Mouse (Mus musculus) layer of hippocampus, postnatal 14 days (tissue): ENCODE measurements around the gene Heatr3. TPM values are rescaled to one million over a fixed set of nuclear protein-coding genes. Genes with fewer than 3 reads are reported as not detected.
"Not testable (repeated sequence)": the region's sequence is repeated elsewhere in the genome, so short reads cannot be mapped to it uniquely, and the experiment has no call there.

ENCODE experiments used
- DNase-seq, 2 experiments: peaks; one replicate each; pipeline ENCODE4 v3.0.0; 2021 to 2022; ENCODE audit warnings: low spot score in 2 of 2, mixed read lengths in 1 of 2
- microRNA-seq, 2 experiments: library from miRNA; unstranded; fragments of <30 nt; microRNA quantifications; one replicate each; pipeline ENCODE4 v1.2.0; 2021
- total RNA-seq, 2 experiments: library from RNA; stranded (reverse); gene quantifications; 2 replicates each; pipeline ENCODE4 v1.2.3; 2021

Gene Heatr3
- total RNA-seq, 2 experiments from 2014 or later: 33.8 to 34.0 TPM

- no peak for DNase-seq
Observed at GRCm38 (mm10) chr8:88184914-88185313, 47.3 kb downstream of the Heatr3 start.

GRCm38 (mm10) chr8:88185716-88186115 is 48.1 kb downstream of the Heatr3 start:
- DNase-seq: no peak

DNA sequence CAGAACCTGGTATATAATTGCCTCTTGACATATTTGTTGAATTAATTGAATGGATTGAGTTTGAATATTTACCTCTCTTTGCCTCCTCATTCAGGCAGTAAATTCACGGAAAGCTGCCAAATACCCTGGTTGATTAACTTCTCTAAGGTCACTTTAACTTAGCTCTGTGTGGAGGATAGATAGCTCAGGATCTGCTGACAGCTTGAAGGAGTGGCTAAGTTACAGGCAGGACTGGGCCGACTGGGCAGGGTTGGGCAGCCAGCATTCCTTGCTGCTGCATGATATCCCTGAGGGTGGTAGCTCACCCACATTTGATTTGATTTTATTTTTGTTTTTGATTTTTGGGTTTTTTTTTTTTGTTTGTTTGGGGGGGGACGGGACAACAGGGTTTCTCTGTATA is 59.7 kb downstream of the Heatr3 start:
- DNase-seq: no peak

- DNase-seq: peak in 1 of 2 experiments; percentile 71
Observed at GRCm38 (mm10) chr8:88198551-88198944, 60.9 kb downstream of the Heatr3 start.

DNA sequence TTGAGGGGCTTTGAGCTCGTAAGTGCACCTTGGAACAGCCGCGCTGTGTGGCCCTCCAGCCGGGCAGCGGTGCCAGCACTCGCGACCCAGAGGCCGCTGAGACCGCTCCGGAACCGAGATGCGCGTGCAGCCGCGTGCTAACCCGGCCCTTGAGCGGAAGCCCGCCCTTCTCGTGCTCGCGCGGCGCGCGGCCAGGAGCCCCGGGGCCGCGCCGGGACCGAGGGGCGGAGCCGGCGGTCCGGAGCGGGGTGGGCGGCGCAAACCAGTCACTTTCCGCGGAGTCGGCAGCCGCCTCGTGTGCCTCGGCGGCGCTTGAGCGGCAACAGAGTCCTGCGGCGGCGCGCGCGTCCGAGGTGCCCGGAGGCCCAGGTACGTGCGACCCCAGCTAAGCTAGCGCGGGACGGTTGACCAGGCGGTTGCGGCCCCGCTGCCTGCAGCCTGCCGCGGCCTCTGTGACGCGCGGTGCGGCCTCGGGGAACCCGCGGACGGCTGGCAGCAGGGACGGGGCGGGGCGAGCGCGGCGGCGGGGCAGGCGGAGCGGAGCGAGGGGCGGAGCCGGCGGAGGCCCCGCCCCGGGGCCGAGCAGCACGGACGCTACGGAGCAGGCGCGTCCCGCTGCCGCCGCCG is 61.4 kb downstream of the Heatr3 start, which contains the start of gene Tent4b:
Gene Tent4b (plus strand): TSS at position 269 of the 627 bp plus-strand sequence.
- DNase-seq: peak; percentile 93 to 95

DNA sequence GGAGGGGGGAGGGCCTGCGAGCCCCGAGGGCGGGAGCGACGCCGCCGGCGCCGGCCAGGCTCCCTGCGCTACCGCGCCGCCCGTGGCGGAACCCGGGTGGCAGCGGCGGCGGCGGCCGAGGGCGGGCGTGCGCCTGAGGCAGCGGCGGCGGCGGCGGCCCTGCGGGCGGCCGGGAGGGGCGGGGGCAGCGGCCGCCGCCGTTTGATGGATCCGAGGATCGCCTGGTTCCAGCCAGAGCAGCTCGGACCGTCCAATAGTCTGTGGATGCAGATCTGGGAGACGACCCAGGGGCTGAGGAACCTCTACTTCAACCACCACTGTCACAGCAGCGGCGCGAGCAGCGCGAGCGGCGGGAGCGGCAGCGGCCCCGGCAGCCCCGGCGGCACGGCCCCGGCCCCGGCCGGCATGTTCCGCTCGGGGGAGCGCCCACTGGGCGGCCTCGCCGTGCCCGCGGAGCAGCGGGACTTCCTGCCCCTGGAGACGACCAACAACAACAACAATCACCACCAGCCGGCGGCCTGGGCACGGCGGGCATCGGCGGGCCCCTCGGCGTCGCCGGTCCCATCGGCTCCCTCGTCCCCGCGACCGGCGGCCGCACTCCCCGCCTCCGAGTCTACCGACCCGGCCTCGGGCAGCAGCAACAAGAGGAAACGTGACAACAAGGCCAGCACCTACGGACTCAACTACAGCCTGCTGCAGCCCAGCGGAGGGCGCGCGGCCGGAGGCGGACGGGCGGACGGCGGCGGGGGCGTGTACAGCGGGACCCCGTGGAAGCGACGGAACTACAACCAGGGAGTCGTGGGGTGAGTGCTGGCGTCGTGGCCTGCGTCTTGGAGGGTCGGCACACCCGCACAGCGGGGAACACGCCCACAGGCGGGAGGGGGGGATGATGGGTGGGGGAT is 62.3 kb downstream of the Heatr3 start:
- peak; percentile 13 to 42 for DNase-seq

DNA sequence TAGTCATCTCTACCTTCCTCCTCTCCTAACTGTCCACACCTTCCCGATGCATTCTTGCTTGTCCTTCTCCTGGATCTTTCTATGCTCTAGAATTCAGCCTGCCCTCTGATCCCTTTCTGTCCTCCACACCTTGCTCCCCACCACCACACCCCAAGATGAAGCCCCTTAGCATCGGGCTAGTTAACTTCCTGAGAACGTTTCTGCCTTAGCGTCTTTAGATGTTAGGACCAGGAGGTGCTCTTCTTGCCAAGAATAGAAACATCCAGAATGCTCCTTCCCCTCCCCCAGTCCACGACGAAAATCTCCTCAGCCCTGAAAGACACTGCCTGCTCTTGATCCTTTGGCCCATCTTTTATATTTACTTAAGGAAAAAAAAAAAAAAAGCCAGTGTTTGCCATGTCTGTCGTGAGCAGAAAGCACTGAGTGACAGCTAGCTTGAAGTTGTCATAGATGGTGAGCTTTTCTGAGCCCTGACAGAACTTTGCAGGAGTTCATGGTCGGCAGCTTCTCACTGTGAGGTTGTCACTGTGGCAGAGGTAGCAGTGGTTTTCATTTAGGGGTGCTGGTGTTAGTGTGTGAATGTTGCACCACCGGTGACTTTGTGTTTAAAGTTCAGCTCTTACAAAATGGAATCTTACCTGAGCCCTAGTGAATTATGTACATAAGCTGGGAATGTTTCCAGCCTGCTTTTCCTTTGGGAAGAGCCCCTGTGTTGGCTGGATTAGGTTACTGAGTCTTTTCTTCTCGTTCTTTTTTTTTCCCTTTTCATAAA is 63.3 kb downstream of the Heatr3 start:
- no peak for DNase-seq

DNA sequence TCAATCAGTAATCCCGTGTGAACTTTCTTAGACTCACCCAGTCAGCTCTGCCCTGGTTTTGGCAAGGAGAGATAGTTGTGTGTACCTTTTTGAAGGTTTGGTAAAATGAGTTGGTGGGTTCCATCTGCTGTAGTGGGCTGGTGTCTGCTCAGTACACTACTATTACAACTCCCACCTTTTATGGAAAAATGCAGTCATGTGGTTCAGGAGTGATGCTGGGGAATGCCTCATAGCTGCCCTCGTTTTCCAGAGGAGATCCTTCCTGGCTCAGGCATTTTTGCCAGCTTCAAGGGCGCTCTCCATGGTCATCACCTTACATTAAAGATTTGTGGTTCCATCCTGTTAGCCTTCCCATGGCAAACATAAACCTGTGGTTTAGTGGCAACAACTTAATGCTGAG is 64.0 kb downstream of the Heatr3 start:
- no peak for DNase-seq

DNA sequence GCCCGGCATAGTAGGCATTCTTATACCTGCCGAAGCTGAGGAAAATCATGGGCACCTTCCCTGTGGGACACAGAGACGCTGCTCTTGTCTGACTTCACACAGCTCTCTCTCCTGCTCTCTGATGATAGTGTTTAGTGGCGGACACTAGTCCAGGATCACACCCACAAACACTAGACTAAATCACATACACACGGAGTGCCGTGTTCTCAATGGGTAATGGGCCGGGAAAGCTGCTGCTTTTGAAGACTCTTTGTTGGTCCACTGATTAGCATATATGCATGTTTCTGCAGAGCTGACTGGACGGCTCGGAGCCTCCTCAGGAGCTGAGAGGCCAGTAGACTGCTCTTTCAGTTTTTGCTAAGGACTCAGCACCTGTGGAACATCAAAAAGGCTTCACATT is 68.4 kb downstream of the Heatr3 start:
- no peak for DNase-seq

- no peak for DNase-seq
Observed at GRCm38 (mm10) chr8:88207121-88207821, 69.6 kb downstream of the Heatr3 start.

DNA sequence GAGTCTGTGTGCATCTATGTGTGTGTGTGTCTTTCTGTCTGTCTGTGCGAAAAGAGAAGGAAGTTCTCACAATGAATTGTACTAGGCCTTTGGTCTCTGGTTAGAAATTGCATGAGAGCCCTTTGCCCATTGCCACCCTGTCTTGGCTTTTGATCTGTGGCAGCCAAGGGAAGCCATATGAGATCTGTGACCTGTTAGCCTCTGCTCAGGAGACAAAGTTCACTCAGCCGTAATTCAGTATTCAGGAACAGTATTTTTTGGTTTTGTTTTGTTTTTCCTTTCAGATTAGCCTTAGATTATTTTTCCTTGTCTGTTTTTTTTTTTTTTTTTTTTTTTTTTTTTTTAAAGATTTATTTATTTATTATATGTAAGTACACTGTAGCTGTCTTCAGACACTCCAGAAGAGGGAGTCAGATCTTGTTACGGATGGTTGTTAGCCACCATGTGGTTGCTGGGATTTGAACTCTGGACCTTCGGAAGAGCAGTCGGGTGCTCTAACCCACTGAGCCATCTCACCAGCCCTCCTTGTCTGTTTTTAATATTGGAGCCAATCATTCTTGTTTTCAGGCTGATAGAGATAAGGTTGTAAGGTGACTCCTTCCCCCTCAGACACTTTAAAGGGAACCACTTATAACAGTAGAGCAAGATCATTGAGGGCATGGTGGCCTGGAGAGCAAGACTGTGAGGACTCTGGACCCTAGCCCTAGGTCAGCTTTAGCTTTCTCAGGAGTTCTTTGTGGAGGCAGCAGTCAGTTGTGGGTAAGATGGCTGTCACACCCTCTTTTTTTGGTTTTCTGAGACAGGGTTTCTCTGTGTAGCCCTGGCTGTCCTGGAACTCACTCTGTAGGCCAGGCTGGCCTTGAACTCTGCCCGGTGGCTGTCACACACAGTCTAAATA is 72.5 kb downstream of the Heatr3 start:
- not testable (repeated sequence) for DNase-seq

DNA sequence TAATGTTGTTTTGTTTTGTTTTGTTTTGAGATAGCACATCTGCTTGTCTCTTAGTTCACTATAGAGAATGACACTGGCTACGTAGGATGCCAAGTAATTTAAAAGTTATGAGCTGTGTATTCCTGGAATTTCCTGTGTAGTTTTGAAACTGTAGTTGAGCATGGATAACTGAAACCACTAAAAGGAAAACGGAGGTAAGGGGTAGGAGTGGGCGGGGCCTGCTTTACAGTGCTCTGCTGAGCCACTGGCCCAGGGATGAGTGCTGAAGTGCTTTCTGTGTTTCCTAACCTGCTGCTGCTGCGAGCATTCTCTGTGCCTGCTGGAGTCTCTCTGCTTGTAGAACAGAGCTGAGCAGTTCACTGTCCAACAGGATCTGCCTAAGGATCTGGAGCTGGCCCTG is 83.7 kb downstream of the Heatr3 start:
- DNase-seq: no peak

Small RNAs within 50 kb of the gene (microRNA-seq; reads per million reads assigned to microRNA genes)
- gene Mir7071: 4.8 to 7.6 reads per million in 2 experiments

Other genes with a start within 250 kb of the Heatr3 start
- 10 to 100 TPM; 29.9 to 32.3 TPM for gene Zfp423, start 178.3 kb upstream of the Heatr3 start, total RNA-seq
- gene Cnep1r1, start 19.1 kb upstream of the Heatr3 start, total RNA-seq: 10 to 100 TPM; 29.3 to 30.7 TPM
- gene Tent4b, start 61.4 kb downstream of the Heatr3 start, total RNA-seq: 10 to 100 TPM; 31.5 to 33.5 TPM
- gene Adcy7, start 134.5 kb downstream of the Heatr3 start, total RNA-seq: 1 to 10 TPM; 3.5 to 3.6 TPM
- gene Brd7, start 224.3 kb downstream of the Heatr3 start, total RNA-seq: 10 to 100 TPM; 63.9 to 66.8 TPM